Mouse (Mus musculus): Measurements from ENCODE around the gene Ttf2. TPM values are rescaled to one million over a fixed set of nuclear protein-coding genes. Genes with fewer than 3 reads are reported as not detected.
A peak's percentile ranks its signal among the peaks of the same experiment; 100 is the strongest.

Ttf2 gene
- total and polyA plus RNA-seq, 3 experiments: 1.6 to 2.0 (median 1.8) TPM

GRCm38 (mm10) chr3:100931332-100932076 lies 38.0 kb downstream of the Ttf2 start:
- Histone ChIP-seq H3K9ac (ENCODE audit: low read depth, low read length) (no peak overlapping the region), H3K4me1 (ENCODE audit: control insufficient read depth, insufficient read depth, low read length) (no peaks in the 10 kb centered on the region), H3K27me3 (ENCODE audit: control insufficient read depth, insufficient read depth, low read length) (no peaks in the 10 kb centered on the region), H3K27ac (no peak overlapping the region), H3K36me3 (ENCODE audit: control insufficient read depth, insufficient read depth, low read length) (no peaks in the 10 kb centered on the region), H3K79me2 (replicated peaks; ENCODE audit: control insufficient read depth, insufficient read depth, low read length) (no peaks in the 10 kb centered on the region), H3K4me3 (no peak overlapping the region)
- intact Hi-C loops (cut with DNase I): no loop called here
- WGBS: 95% methylated on average over 23 of the region's 23 CpGs
- TF ChIP-seq CTCF (IDR thresholded peaks at IDR 0.05) (no peak), EP300 (IDR thresholded peaks at IDR 0.05; ENCODE audit: insufficient read depth, low read depth, low read length) (no peak), POLR2A (IDR thresholded peaks at IDR 0.05; ENCODE audit: insufficient read depth, low read depth, low read length) (no peak)
- no peak for DNase-seq

- Histone ChIP-seq H3K79me2 (replicated peaks; ENCODE audit: control insufficient read depth, insufficient read depth, low read length) (no peaks in the 10 kb centered on the region), H3K27ac (no peak overlapping the region), H3K4me3 (no peak overlapping the region), H3K9ac (ENCODE audit: low read depth, low read length) (no peak overlapping the region), H3K36me3 (ENCODE audit: control insufficient read depth, insufficient read depth, low read length) (no peaks in the 10 kb centered on the region), H3K4me1 (ENCODE audit: control insufficient read depth, insufficient read depth, low read length) (peaks cover 3% of the 10 kb centered on the region), H3K27me3 (ENCODE audit: control insufficient read depth, insufficient read depth, low read length) (no peaks in the 10 kb centered on the region)
- 75% methylated on average over 16 of the region's 16 CpGs for WGBS
- intact Hi-C loops (cut with DNase I): loop anchor here (10.0 kb wide), 2 partner anchors 440 to 760 kb away; partner anchors contain the start of genes Gdap2, Tent5c and Wdr3
- peak; percentile 35 to 41 for DNase-seq
- no peak for TF ChIP-seq POLR2A (IDR thresholded peaks at IDR 0.05; ENCODE audit: insufficient read depth, low read depth, low read length)
Measured at GRCm38 (mm10) chr3:100925176-100925575, 44.3 kb downstream of the Ttf2 start.

- intact Hi-C loops (cut with DNase I): loop anchor here (10.0 kb wide), 2 partner anchors 439 to 759 kb away; partner anchors contain the start of genes Gdap2, Tent5c and Wdr3
- DNase-seq: peak in 1 of 2 experiments; percentile 17
Measured at GRCm38 (mm10) chr3:100924065-100924732, 45.3 kb downstream of the Ttf2 start.

GRCm38 (mm10) chr3:100922506-100923375 lies 46.7 kb downstream of the Ttf2 start:
- no peaks in the 10 kb centered on the region for H3K79me2 ChIP-seq (replicated peaks; ENCODE audit: control insufficient read depth, insufficient read depth, low read length)
- no peaks in the 10 kb centered on the region for H3K36me3 ChIP-seq (ENCODE audit: control insufficient read depth, insufficient read depth, low read length)
- peak overlapping the region; percentile 55 for H3K4me3 ChIP-seq
- intact Hi-C loops (cut with DNase I): loop anchor here (2.0 to 10.0 kb wide), 3 partner anchors 46 to 758 kb away; partner anchors contain the start of genes Gdap2, Tent5c, Ttf2 and Wdr3
- WGBS: 26% methylated on average over 28 of the region's 28 CpGs
- TF ChIP-seq EP300 (IDR thresholded peaks at IDR 0.05; ENCODE audit: insufficient read depth, low read depth, low read length): no peak
- no peak for TF ChIP-seq CTCF (IDR thresholded peaks at IDR 0.05)
- H3K27ac ChIP-seq: peak overlapping the region; percentile 86
- peaks cover 3% of the 10 kb centered on the region for H3K4me1 ChIP-seq (ENCODE audit: control insufficient read depth, insufficient read depth, low read length)
- no peaks in the 10 kb centered on the region for H3K27me3 ChIP-seq (ENCODE audit: control insufficient read depth, insufficient read depth, low read length)
- peak overlapping the region; percentile 43 for H3K9ac ChIP-seq (ENCODE audit: low read depth, low read length)
- peak in 1 of 2 experiments; percentile 9 for DNase-seq

More at GRCm38 (mm10) chr3:100924065-100924732, 45.3 kb downstream of the Ttf2 start:
- Histone ChIP-seq H3K9ac (ENCODE audit: low read depth, low read length) (no peak overlapping the region), H3K79me2 (replicated peaks; ENCODE audit: control insufficient read depth, insufficient read depth, low read length) (no peaks in the 10 kb centered on the region), H3K4me1 (ENCODE audit: control insufficient read depth, insufficient read depth, low read length) (peaks cover 3% of the 10 kb centered on the region), H3K4me3 (no peak overlapping the region), H3K27me3 (ENCODE audit: control insufficient read depth, insufficient read depth, low read length) (no peaks in the 10 kb centered on the region), H3K27ac (peak overlapping the region; percentile 48; the same call in 1 of the 2 replicates), H3K36me3 (ENCODE audit: control insufficient read depth, insufficient read depth, low read length) (no peaks in the 10 kb centered on the region)
- 71% methylated on average over 6 of the region's 6 CpGs for WGBS
- TF ChIP-seq CTCF (IDR thresholded peaks at IDR 0.05) (no peak), POLR2A (IDR thresholded peaks at IDR 0.05; ENCODE audit: insufficient read depth, low read depth, low read length) (no peak), EP300 (IDR thresholded peaks at IDR 0.05; ENCODE audit: insufficient read depth, low read depth, low read length) (no peak)

- no peaks in the 10 kb centered on the region for H3K27me3 ChIP-seq (ENCODE audit: control insufficient read depth, insufficient read depth, low read length)
- intact Hi-C loops (cut with DNase I): loop anchor here (2.0 to 10.0 kb wide), 3 partner anchors 47 to 757 kb away; partner anchors contain the start of genes Gdap2, Tent5c, Ttf2 and Wdr3
- TF ChIP-seq POLR2A (IDR thresholded peaks at IDR 0.05; ENCODE audit: insufficient read depth, low read depth, low read length): peak; percentile 64
- TF ChIP-seq CTCF (IDR thresholded peaks at IDR 0.05): no peak
- no peak for TF ChIP-seq EP300 (IDR thresholded peaks at IDR 0.05; ENCODE audit: insufficient read depth, low read depth, low read length)
- peak within 1 kb of the TSS; percentile 57 for H3K9ac ChIP-seq (ENCODE audit: low read depth, low read length)
- H3K4me3 ChIP-seq: peak within 1 kb of the TSS; percentile 63
- no peaks in the 10 kb centered on the region for H3K36me3 ChIP-seq (ENCODE audit: control insufficient read depth, insufficient read depth, low read length)
- peak within 1 kb of the TSS; percentile 86 for H3K27ac ChIP-seq
- 2% methylated on average over 39 of the region's 39 CpGs for WGBS
- H3K4me1 ChIP-seq (ENCODE audit: control insufficient read depth, insufficient read depth, low read length): peaks cover 4% of the 10 kb centered on the region
- H3K79me2 ChIP-seq (replicated peaks; ENCODE audit: control insufficient read depth, insufficient read depth, low read length): no peaks in the 10 kb centered on the region
- peak; percentile 98 to 100 for DNase-seq
Measured at GRCm38 (mm10) chr3:100921825-100922505, 47.5 kb downstream of the Ttf2 start, which contains the start of gene Trim45. TSS of gene Trim45 (plus strand) at chr3:100922202.

All from heart, adult 2 months (tissue).